Mouse (Mus musculus) heart, postnatal 36 days (tissue): Measurements from ENCODE around the gene Gpd2. TPM values are rescaled to one million over a fixed set of nuclear protein-coding genes. Genes with fewer than 3 reads are reported as not detected.

Experiments
- DNase-seq, 2 experiments: peaks; one replicate each; pipeline ENCODE4 v3.0.0; 2021 to 2022
- intact Hi-C: fragments of 180-260 bp; cut with DNase I; formaldehyde crosslinking; loops from one replicate; pipeline ENCODE4 v1.15.1; 2025
- total RNA-seq, 2 experiments: library from RNA; stranded (reverse); gene quantifications; 2 replicates each; pipeline ENCODE4 v1.2.3; 2021

Gpd2 gene
- total RNA-seq = 10 to 100 TPM; 15.4 to 17.5 TPM

DNA sequence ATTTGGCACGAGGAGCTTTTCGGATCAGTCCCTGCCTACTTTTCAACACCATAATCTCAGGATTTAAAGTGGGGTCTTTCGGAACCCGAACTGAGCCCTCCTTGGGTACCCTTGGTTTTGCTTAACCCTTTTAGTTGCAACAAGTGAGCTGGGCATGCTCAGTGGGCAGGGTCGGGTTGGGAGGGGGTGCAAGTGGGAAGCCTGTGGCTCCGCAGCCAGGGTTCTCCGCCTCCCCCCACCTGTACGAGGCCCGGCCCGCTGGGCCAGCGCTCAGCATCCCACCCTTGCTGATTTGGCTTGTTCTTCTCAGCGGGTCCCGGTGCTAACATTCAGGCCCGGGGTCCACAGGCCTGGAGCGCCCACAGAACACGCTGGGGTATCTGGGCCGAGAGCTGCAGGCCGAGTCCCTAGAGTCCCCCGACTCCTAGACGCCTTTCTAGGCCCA lies at the start of gene Gpd2:
TSS of gene Gpd2 (plus strand) at position 161 of the 445 bp plus-strand sequence.
- intact Hi-C loops = loop anchor here (2.0 to 5.0 kb wide), 2 partner anchors 65 to 113 kb away; partner anchors contain the start of gene Nr4a2
- no peak for DNase-seq

DNA sequence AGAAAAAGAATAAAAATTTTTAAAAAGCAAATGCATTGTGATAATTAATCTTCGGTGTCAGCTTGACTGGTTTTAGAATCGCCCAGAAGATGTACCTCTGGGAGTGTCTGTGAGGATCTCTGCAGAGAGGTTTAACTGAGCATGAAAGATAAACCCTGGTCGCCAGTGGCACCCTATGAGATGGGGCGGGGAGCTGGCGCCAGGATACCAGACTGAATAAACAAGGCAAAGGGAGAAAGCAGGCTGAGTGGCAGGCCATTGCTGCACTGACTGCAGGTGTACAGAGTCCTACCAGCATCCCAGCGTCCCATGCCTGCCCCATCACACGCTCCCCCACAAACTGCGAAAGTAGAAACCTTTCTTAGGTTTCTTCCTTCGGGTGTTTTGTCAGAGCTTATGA lies 49.2 kb upstream of the Gpd2 start:
- intact Hi-C loops = loop anchor here (5.0 kb wide), 1 partner anchor 174 kb away; no protein-coding TSS in a partner anchor
- DNase-seq = no peak

DNA sequence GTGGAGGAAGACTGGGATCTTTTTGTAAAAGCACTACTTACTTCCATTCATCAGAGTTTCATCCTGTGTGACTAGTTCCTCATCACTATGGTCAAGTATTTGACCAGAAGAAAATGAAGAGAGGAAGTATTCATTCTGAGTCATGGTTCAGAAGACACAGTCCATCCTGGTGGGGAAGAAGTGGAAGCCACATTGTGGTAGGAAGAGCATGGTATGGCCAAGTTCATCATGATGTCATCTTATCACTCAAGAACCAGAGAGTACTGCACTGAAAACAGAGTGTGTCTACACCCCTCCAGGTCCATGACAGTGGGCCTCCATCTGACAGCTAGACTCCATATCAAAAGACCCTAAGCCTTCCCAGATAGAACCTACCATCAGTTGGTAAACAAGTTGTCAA lies 46.6 kb upstream of the Gpd2 start:
- intact Hi-C loops = loop anchor here (5.0 kb wide), 1 partner anchor 36 kb away; no protein-coding TSS in a partner anchor
- no peak for DNase-seq

DNA sequence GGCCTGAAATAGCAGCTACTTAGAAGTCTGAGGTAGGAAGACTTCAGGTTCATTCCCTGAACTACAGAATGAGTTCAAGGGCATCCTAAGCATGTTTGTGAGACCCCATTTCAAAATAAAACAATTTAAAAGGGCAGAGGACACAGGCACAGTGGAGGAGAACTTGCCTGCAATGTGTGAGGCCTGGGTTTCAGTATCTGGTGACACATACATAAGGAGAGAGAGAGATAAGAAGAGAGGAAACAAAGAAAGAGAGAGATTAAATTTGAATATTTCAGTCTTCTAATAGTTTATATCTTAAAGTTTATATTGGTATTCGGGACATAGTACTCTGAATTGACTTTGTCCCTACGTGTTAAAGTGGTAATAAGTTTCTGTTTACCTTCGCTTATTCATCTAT lies 38.4 kb upstream of the Gpd2 start:
- no peak for DNase-seq
- intact Hi-C loops = no loop called here

DNA sequence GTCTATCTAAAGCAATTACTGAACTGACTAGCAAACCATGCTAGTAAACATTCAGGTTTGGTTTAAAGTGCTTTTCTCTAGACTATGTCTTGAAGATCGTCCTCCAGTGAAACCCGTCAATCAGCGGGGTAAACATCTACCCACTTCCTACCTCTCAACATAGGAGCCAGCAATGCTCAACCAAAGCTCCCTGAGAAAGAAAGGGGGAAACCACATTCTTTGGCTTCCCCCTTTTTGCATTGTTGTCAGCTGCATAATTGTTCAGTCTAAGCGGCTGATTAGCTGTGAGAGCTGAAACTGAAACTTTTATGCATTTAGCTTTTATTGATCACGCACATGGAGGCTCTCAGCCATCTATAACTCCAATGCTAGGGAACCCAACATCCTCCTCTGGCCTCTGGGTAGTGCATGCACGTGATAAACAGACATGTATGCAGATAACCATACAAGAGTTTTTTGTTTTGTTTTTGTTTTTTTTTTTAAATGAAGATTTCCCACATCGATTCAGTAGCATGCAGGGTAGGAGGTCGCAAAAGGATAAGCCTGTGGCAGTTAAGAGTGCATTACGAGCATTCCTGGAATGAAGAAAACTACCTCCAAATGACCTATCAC lies 28.9 kb upstream of the Gpd2 start:
- intact Hi-C loops = no loop called here
- no peak for DNase-seq

DNA sequence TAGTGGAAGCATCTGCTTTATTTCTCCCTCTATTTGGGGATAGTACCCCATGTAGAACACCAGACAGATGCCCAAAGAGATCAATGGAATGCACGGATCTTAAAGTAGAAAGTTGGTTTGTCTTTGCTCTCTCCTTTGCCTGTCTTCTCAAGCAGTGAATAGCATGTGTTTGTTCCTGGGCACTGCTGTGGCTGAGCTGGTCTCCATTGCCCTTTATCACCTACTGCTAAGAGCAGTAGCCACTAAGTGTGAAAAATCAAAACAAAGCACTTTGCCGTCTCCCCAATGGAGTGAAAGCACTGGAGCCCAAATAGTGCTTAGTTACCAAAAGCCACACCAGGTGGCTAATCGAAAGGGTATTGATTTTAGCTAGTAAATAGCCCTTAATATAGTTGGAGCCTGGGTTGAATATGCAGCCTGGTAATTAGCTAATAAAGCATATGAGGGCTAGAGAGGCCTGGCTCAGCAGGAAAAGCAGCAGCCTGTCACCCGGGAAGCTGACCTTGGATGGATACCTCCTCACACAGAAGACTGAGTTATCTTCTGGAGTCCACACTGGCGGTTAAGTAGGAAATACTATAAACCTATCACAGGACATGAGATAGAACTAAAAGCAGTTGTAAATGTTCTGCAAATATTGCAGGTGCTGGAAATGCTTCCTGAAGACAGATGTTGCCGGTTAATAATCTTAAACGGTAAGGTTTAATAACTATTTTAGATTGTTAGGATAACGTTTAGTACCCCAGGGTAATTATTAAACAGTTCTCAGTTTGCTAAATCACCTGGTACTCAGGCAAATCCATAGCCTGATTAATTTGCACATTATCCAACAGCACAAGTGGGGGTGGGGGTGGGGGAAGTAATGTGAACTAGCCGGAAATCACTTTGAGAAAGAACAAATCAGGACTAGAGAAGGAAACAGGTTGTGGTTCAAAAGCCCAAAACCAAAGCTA lies 26.1 kb upstream of the Gpd2 start:
- no peak for DNase-seq
- intact Hi-C loops = no loop called here

DNA sequence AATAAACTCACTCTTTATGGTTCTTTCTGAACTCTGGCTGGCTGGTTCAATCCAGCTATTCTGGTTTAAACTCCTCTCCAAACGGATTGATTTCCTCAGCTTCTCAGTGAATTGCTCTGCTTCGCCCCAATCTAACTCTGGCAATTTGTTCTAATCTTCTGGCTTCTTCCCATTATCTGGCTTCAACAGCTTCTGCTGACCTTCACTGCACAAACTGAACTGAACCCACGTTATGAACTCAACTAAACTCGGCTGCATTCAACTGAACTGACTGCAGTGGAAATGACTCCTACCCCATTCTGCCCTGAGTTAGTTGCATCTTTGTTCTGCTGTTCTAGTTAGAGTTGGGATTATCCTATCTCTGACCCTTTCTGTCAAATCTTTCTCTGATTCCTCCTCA lies 24.1 kb upstream of the Gpd2 start:
- no peak for DNase-seq
- intact Hi-C loops = no loop called here

DNA sequence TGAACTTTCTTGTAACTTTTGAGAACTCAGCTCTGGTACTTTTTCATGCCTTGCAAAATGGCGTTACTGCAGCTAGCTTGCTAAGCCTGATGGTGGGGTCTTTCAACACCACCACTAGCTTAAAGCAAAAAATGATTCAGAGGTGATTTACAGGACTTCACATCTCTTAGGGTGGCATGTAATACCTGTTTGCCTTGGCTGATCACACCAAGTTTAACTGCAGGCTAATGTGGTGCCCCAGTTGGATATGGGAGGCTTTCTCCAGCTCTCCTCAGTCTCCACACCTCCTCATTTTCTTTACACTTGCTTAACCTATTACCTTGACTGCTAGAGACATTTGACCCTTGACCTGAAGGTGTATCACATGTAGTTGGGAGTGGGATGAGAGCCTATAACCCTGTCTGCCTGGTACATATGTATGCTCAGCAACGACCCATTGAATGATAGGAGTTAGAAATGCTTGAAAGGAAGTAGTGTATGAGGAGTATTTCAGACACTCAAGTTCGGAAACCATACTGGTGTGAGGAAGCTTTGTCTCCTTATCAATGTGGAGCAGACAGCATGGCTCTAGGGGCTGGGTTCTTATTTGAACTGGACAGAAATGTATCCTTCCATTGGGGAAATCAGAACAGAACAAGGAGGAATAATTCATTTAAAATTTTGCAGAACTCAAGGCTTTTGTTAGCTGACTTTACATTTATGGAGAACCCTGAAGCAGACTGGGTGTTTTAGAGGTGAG lies 14.0 kb upstream of the Gpd2 start:
- DNase-seq = no peak
- intact Hi-C loops = no loop called here

DNA sequence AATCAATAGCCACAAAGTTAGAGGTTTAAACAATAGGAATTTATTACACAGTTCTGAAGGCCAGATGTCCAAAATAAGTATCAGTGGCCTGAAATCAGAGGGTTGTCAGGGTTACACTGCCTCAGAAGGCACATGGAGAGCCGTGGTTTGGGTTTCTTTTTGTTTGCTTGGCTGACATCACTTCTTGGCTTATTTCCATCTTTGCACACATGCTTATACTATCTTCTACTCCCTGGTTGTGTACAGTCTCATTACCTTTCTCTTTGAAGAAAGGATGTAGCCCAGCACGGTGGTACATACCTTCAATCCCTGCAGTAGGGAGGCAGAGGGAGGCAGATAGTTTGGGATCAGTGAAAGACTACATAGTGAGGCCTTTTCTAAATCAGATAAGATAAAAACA lies 12.2 kb upstream of the Gpd2 start:
- intact Hi-C loops = loop anchor here (5.0 kb wide), 1 partner anchor 33 kb away; no protein-coding TSS in a partner anchor
- no peak for DNase-seq

DNA sequence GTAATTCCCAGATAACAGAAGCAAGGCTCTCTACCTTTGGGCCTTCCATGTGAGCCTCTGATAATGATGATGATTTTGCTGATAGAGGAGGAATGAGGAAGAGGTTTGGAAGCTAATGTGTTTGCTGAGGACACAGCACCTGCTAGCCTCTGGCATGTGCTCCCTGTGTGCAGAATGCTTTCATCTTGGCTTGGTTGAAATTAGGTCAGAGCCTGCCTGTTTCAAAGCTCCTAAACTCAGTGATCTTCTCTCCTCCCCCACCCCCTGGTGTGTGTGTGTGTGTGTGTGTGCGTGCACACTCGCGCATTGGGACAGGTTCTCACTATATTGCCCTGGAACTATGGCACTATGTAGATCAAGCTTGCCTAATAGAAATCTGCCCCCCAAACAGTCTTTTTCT lies 10.0 kb upstream of the Gpd2 start:
- DNase-seq = no peak
- intact Hi-C loops = loop anchor here (5.0 kb wide), 1 partner anchor 35 kb away; no protein-coding TSS in a partner anchor

DNA sequence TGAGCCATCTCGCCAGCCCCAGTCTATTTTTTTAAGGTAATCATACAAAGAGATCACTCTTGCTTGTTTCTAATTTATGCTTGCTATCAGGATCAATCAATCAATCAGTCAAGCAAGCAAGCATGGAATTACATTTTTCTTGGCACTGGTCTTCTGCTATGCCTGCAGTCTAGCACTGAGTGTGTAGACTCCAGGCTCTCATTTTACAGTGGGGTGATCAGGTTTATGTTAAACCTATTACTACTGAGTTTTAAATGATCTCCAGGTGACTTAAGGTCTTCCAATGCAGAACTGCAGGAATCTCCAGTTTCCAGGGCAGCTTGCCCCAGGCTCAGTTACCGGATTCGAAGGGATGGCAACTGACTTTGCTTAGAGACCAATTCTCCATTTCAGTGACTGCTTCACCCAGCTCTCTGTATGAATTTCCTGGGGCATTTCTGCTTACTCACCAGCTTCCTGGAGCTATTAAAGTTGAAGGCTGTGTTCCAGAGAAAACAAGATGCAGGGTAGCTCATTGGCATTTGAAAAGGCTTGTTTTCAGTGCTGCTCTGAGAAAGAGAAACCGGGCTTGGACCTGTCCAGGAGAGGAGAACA lies 7.7 kb upstream of the Gpd2 start:
- intact Hi-C loops = loop anchor here (5.0 kb wide), 1 partner anchor 37 kb away; no protein-coding TSS in a partner anchor
- no peak for DNase-seq

DNA sequence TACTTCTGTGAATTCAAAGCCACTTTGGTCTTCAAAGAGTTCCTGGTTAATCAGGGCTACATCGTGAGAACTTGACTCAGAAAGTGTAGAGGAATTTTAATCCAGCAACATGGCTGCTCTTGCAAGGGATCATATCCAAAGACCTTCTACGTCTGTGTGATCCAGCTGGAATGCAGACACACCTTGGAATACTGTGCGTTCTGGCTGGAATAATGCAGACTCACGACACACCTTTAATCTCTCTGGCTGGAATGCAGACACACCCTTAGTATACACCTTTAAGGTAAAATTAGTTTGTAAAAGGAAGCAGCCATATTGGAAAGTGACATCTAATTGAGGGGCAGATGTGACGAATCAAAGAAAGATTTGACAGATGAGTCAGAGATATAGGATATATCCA lies 6.0 kb upstream of the Gpd2 start:
- intact Hi-C loops = no loop called here
- DNase-seq = no peak

DNA sequence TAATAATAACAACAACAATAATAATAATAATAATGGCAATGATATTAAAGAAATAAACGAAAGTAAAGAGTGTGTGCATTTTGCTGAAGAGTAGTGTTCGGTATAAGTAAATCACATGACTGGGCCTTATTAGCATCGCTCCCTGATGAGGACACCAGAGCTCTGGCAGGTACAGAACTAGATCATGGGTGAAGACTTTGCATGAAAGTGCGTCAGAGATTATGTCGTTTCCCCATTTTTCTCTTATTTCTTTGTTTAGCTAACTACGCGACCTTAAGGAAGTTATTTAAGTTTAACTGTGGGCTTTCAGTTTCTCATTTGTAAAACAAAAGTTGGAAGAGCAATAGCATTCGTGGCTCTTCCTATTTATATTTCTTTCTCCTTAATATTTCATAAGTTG lies 5.1 kb upstream of the Gpd2 start:
- intact Hi-C loops = no loop called here
- DNase-seq = no peak

DNA sequence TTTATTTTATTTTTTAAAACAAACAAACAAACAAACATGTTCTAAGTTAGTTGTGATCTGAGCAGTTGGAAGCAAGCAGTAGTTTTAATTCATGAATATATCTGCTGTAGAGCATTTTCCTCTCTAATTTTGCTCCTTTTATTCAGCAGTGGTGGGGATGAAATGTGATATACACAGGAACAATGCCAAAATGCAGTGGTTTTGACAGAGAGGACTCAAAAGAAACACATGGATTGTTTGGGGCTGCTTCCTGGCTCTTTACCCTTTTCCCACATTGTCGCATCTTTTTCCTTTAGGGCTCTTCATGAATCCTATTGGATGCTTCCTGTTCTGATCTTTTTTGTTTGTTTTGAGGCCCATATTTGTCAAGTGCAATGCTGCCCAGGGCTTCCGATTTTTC lies 1.2 kb upstream of the Gpd2 start:
- no peak for DNase-seq
- intact Hi-C loops = loop anchor here (2.0 to 5.0 kb wide), 2 partner anchors 66 to 111 kb away; partner anchors contain the start of gene Nr4a2

DNA sequence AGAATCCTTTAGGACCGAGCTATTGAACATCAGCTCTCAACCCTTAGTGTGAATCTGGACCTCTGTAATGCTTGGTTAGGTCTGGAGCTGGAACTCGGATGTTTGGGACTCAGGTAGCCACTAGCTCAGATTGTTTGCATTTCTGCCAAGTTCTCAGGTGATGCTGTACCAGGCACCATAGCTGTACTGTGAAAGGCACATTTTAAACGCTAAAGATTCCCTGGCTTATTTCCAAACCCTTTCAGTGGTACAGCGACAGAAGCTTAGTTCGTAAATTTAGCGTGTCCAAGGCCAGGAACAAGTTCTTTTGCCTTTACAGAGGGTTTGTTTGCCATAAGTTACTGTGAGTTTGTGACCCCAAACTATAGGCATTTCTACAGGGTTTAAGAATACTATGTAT lies 409 bp upstream of the Gpd2 start:
- intact Hi-C loops = loop anchor here (2.0 to 5.0 kb wide), 2 partner anchors 65 to 112 kb away; partner anchors contain the start of gene Nr4a2
- DNase-seq = no peak

DNA sequence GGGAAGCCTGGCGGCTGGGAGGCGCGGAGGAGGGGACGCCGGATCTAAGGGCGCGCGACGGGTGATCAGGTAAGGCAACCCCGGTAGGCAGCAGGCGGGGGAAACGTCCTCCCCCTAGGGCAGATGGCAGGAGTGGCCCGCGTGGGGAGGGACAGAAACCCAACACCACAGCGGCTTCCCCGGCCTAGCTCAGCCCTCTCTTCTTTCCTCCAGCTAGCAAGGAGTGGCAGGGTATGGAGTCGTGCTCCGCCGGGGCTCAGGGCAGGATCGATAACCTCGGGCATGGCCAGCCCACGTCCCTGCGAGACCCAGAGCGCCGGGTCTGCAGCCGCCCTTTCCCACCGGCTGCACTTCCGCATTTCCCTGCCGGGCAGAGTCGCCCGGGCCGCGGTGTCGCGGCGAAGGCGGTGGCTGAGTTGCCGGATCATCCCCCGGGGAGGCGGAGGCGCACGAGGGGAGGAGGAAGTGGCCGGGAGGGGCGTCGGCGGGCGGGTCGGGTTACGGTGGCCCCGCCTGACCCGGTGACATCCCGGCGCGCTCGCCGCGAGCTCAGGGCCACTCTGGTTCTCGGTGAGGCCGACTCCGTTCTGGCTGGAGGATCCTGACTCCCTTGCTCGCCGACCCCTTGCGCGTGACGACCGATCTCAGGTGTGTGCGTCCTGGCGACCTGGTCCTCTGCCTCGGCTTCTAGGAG lies 632 bp downstream of the Gpd2 start:
- intact Hi-C loops = loop anchor here (2.0 to 5.0 kb wide), 4 partner anchors 55 to 121 kb away; partner anchors contain the start of gene Nr4a2
- DNase-seq = peak; percentile 86 to 91

DNA sequence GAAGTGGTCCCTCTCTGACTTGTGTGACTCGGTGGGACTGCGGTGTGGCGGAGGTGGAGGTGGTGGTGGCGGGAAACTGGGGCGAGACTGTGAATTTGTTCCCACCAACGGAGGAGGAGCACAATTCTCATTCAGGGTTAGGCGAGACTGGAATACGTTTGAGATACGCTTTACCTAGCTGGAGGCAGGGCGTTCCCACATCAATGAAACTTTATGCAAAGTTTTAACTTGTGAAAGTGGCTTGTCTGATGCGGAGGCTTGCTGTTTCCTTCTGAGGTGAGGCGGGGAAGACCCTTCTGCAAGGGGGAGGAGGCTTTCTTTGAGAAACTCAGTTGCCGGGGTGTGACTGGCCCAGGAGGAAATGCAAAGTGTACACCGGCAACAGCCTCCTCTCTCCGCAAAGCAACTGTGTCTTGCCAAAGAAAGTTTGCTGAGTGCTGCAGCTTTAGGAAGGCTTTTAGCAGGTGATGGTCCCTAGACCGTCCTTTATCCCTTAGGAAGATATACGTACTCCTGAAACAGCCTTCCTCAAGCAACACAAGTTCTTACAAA lies 1.3 kb downstream of the Gpd2 start:
- intact Hi-C loops = loop anchor here (2.0 to 5.0 kb wide), 3 partner anchors 56 to 122 kb away; no protein-coding TSS in a partner anchor
- DNase-seq = no peak

DNA sequence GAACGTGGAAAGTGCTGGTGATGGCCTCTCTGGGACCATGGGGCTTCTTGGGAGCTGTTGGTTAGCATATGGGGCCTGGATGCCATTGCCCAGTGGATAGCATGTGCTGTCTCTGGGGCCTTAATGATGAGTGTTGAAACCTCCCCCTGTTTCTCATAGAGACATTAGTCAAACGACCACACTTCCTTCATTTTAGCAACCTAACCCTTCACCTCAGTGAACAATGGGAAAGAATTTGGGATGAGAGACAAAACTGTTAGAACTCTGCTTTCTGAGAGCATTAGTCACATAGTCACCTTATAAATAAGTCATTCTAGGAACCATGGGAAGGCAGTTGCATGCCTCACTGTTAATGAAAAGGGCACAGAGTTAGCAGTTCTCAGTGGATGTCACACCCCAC lies 1.9 kb downstream of the Gpd2 start:
- intact Hi-C loops = loop anchor here (2.0 to 5.0 kb wide), 3 partner anchors 57 to 123 kb away; no protein-coding TSS in a partner anchor
- no peak for DNase-seq

DNA sequence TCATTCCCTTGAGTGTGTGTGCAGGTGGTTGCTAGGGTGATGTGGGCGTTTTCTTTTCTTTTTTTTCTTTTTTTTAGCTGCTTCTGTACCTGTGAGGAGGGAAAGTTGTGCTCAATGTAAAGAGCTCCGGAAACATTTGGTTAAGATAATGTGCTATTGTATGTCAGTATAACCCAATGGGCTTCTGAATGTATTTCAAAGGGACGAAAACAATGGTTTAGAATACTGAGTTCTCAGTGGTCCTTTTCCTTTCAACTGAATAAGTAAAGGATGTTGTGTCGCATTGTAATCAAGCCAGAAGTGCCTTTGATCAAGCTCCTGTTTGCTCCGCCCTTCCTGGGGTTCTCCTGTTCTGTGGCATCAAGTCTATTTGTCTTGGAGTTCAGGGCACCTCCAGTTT lies 6.6 kb downstream of the Gpd2 start:
- intact Hi-C loops = no loop called here
- DNase-seq = no peak
